15 mouse cellular contexts compared by ENCODE assay signal in the genomic region with DNA sequence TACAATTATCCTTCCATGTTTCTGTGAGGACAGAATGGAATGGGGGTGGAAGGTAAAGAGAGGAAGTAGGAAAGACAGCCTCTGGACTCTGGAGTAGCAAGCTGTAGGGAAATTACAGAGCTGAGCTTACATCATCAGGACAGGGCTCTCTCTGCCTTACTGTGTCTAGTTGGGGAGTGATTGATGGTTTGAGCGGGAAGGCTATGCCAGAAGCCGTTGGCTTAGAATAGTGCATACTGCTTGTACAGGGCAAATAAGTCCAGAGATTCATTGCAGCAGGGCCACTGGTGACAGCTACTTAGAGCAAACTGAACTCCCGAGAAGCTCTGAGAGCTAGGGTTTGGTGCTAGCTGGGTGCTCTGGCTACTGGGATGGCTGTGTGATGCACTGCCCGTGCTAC.
DNase-seq lines count a peak whose midpoint lies in the region; ATAC-seq and TF ChIP-seq lines count a peak whose summit lies in the region.
"Had no signal": no experiment of that assay in that cellular context is flagged by ENCODE, and none has a peak within 500 bp of the region (broad histone marks: within the 10 kb centered on the region; RNA-seq: fewer than 3 reads in every experiment).

No protein-coding gene starts in this region.

- no peaks in the 10 kb centered on the region for H3K4me1 ChIP-seq in embryonic facial prominence, embryonic 13.5 days
- H3K4me1 ChIP-seq in embryonic facial prominence, embryonic 10.5 days = no peaks in the 10 kb centered on the region
- H3K4me1 ChIP-seq: heart, embryonic 13.5 days; midbrain, embryonic 10.5 days had no signal

- TF ChIP-seq CTCF in left cerebral cortex, adult 2 months (IDR thresholded peaks at IDR 0.05) = no peak

- no peak overlapping the region for H3K4me3 ChIP-seq in embryonic facial prominence, embryonic 13.5 days
- no peak overlapping the region for H3K4me3 ChIP-seq in embryonic facial prominence, embryonic 10.5 days
- H3K4me3 ChIP-seq in left cerebral cortex, adult 2 months = no peak overlapping the region
- H3K4me3 ChIP-seq: heart, embryonic 13.5 days; midbrain, embryonic 10.5 days had no signal

- H3K4me2 ChIP-seq in embryonic facial prominence, embryonic 13.5 days = no peak overlapping the region
- H3K4me2 ChIP-seq: heart, embryonic 13.5 days; liver, embryonic 11.5 days had no signal

- no peaks in the 10 kb centered on the region for H3K9me3 ChIP-seq in embryonic facial prominence, embryonic 13.5 days
- peaks cover 8% of the 10 kb centered on the region; the same call in 1 of the 2 replicates for H3K9me3 ChIP-seq in embryonic facial prominence, embryonic 10.5 days
- H3K9me3 ChIP-seq: heart, embryonic 13.5 days had no signal

- no peak for ATAC-seq in embryonic facial prominence, embryonic 13.5 days (ENCODE audit: insufficient number of reproducible peaks, insufficient read depth, low FRiP score, low TSS enrichment, low read depth)
- ATAC-seq: lung, postnatal 0 days had no signal

- H3K27me3 ChIP-seq in embryonic facial prominence, embryonic 13.5 days = no peaks in the 10 kb centered on the region
- H3K27me3 ChIP-seq in embryonic facial prominence, embryonic 10.5 days (replicated peaks; ENCODE audit: low read depth, poor library complexity, severe bottlenecking) = no peaks in the 10 kb centered on the region

- intact Hi-C loops in left cerebral cortex, adult 2 months (cut with DNase I) = no loop called here
- intact Hi-C loops in left cerebral cortex, postnatal 14 days (cut with DNase I) = no loop called here

- H3K27ac ChIP-seq in embryonic facial prominence, embryonic 13.5 days = peak overlapping the region; percentile 48; the same call in 1 of the 2 replicates
- H3K27ac ChIP-seq in embryonic facial prominence, embryonic 10.5 days (replicated peaks) = no peak overlapping the region
- peak overlapping the region; percentile 84 for H3K27ac ChIP-seq in left cerebral cortex, adult 2 months
- H3K27ac ChIP-seq: heart, embryonic 13.5 days; midbrain, embryonic 10.5 days had no signal

- no peaks in the 10 kb centered on the region for H3K36me3 ChIP-seq in embryonic facial prominence, embryonic 13.5 days
- no peaks in the 10 kb centered on the region for H3K36me3 ChIP-seq in embryonic facial prominence, embryonic 10.5 days (replicated peaks)
- H3K36me3 ChIP-seq: midbrain, embryonic 10.5 days had no signal

- 75% methylated on average over 4 of the region's 4 CpGs for WGBS in embryonic facial prominence, embryonic 13.5 days
- 82% methylated on average over 4 of the region's 4 CpGs for WGBS in embryonic facial prominence, embryonic 10.5 days

- H3K9ac ChIP-seq in embryonic facial prominence, embryonic 13.5 days = no peak overlapping the region
- H3K9ac ChIP-seq: heart, embryonic 13.5 days had no signal

- no peak for DNase-seq in embryonic facial prominence, embryonic 10.5 days (ENCODE audit: low spot score)
- no peak for DNase-seq in left cerebral cortex, adult 2 months (ENCODE audit: extremely low spot score in 1 of 2, low spot score in 2 of 2)
- DNase-seq in left cerebral cortex, postnatal 14 days (ENCODE audit: low spot score in 2 of 2) = no peak
- peak; percentile 58 for DNase-seq in NIH3T3 (ENCODE audit: low read depth)
- peak; percentile 26 for DNase-seq in brain, adult 2 months (ENCODE audit: low read depth, low spot score)
- no peak for DNase-seq in cerebellum, adult 9-10 months
- DNase-seq: cerebellum, adult 18-20 months; heart, postnatal 4 days; kidney, postnatal 36 days; retina, postnatal 1 day had no signal

Comparison
In these comparisons a context has a peak if more than half of its experiments do, and no peak if none do; other contexts are left out.
1. DNase-seq: peak in NIH3T3 (single experiment) and brain, adult 2 months (single experiment); none in embryonic facial prominence, embryonic 10.5 days (single experiment), left cerebral cortex, adult 2 months (0 of 2), left cerebral cortex, postnatal 14 days (0 of 2) and cerebellum, adult 9-10 months (single experiment).